Mouse (Mus musculus): Measurements from ENCODE around the gene Eif2s2. TPM values are rescaled to one million over a fixed set of nuclear protein-coding genes. Genes with fewer than 3 reads are reported as not detected.
"Not testable (repeated sequence)": the region's sequence is repeated elsewhere in the genome, so short reads cannot be mapped to it uniquely, and the experiment has no call there.

Eif2s2 gene
- polyA plus RNA-seq, 1 experiment from 2014 or later = 88.7 TPM

GRCm38 (mm10) chr2:154902111-154902510 is 9.4 kb upstream of the Eif2s2 start:
- no peaks in the 10 kb centered on the region for H3K9me3 ChIP-seq (replicated peaks; ENCODE audit: control insufficient read depth, low read length)
- H3K9ac ChIP-seq (ENCODE audit: low read length) = no peak overlapping the region
- no peaks in the 10 kb centered on the region for H3K36me3 ChIP-seq (ENCODE audit: control insufficient read depth, insufficient read depth, low read length)
- H3K4me1 ChIP-seq (ENCODE audit: control insufficient read depth, insufficient read depth, low read length) = no peaks in the 10 kb centered on the region
- no peaks in the 10 kb centered on the region for H3K27me3 ChIP-seq (ENCODE audit: control insufficient read depth, insufficient read depth, low read length)
- H3K4me3 ChIP-seq (replicated peaks; ENCODE audit: low read length) = no peak overlapping the region
- 82% methylated on average over 3 of the region's 3 CpGs for WGBS
- no peak overlapping the region for H3K27ac ChIP-seq (ENCODE audit: low read length)
- no peak overlapping the region for H3K4me2 ChIP-seq (ENCODE audit: low read depth, low read length)
- no peak for ATAC-seq (ENCODE audit: insufficient read depth, low FRiP score)

GRCm38 (mm10) chr2:154899412-154899811 is 6.7 kb upstream of the Eif2s2 start:
- ATAC-seq (ENCODE audit: insufficient read depth, low FRiP score); H3K36me3 ChIP-seq (ENCODE audit: control insufficient read depth, insufficient read depth, low read length); H3K4me1 ChIP-seq (ENCODE audit: control insufficient read depth, insufficient read depth, low read length); H3K4me3 ChIP-seq (replicated peaks; ENCODE audit: low read length); H3K4me2 ChIP-seq (ENCODE audit: low read depth, low read length); H3K27ac ChIP-seq (ENCODE audit: low read length); H3K9me3 ChIP-seq (replicated peaks; ENCODE audit: control insufficient read depth, low read length); H3K9ac ChIP-seq (ENCODE audit: low read length); H3K27me3 ChIP-seq (ENCODE audit: control insufficient read depth, insufficient read depth, low read length): not testable (repeated sequence)
- WGBS = 78% methylated on average over 4 of the region's 4 CpGs

- not testable (repeated sequence) for H3K4me3 ChIP-seq (replicated peaks; ENCODE audit: low read length); H3K27me3 ChIP-seq (ENCODE audit: control insufficient read depth, insufficient read depth, low read length); ATAC-seq (ENCODE audit: insufficient read depth, low FRiP score); H3K9ac ChIP-seq (ENCODE audit: low read length); H3K36me3 ChIP-seq (ENCODE audit: control insufficient read depth, insufficient read depth, low read length); H3K9me3 ChIP-seq (replicated peaks; ENCODE audit: control insufficient read depth, low read length); H3K4me1 ChIP-seq (ENCODE audit: control insufficient read depth, insufficient read depth, low read length); H3K27ac ChIP-seq (ENCODE audit: low read length); H3K4me2 ChIP-seq (ENCODE audit: low read depth, low read length)
- WGBS = 79% methylated on average over 8 of the region's 8 CpGs
Measured at GRCm38 (mm10) chr2:154899004-154899403, 6.3 kb upstream of the Eif2s2 start.

- WGBS = 66% methylated on average over 4 of the region's 4 CpGs
- H3K27ac ChIP-seq (ENCODE audit: low read length) = no peak overlapping the region
- ATAC-seq (ENCODE audit: insufficient read depth, low FRiP score) = no peak
- H3K4me2 ChIP-seq (ENCODE audit: low read depth, low read length) = peak overlapping the region; percentile 83
- no peak overlapping the region for H3K4me3 ChIP-seq (replicated peaks; ENCODE audit: low read length)
- H3K36me3 ChIP-seq (ENCODE audit: control insufficient read depth, insufficient read depth, low read length) = no peaks in the 10 kb centered on the region
- H3K27me3 ChIP-seq (ENCODE audit: control insufficient read depth, insufficient read depth, low read length) = no peaks in the 10 kb centered on the region
- H3K9ac ChIP-seq (ENCODE audit: low read length) = no peak overlapping the region
- peaks cover 8% of the 10 kb centered on the region; the same call in 1 of the 2 replicates for H3K4me1 ChIP-seq (ENCODE audit: control insufficient read depth, insufficient read depth, low read length)
- H3K9me3 ChIP-seq (replicated peaks; ENCODE audit: control insufficient read depth, low read length) = no peaks in the 10 kb centered on the region
Measured at GRCm38 (mm10) chr2:154893548-154893947, 813 bp upstream of the Eif2s2 start.

- peak overlapping the region; percentile 23; the same call in 1 of the 2 replicates for H3K27ac ChIP-seq (ENCODE audit: low read length)
- no peaks in the 10 kb centered on the region for H3K36me3 ChIP-seq (ENCODE audit: control insufficient read depth, insufficient read depth, low read length)
- peak overlapping the region; percentile 99 for H3K4me3 ChIP-seq (replicated peaks; ENCODE audit: low read length)
- H3K9me3 ChIP-seq (replicated peaks; ENCODE audit: control insufficient read depth, low read length) = no peaks in the 10 kb centered on the region
- no peaks in the 10 kb centered on the region for H3K27me3 ChIP-seq (ENCODE audit: control insufficient read depth, insufficient read depth, low read length)
- H3K9ac ChIP-seq (ENCODE audit: low read length) = peak overlapping the region; percentile 73
- WGBS = 6% methylated on average over 12 of the region's 12 CpGs
- peak; percentile 16; the same call in 1 of the 2 replicates for ATAC-seq (ENCODE audit: insufficient read depth, low FRiP score)
- H3K4me1 ChIP-seq (ENCODE audit: control insufficient read depth, insufficient read depth, low read length) = peaks cover 8% of the 10 kb centered on the region; the same call in 1 of the 2 replicates
- peak overlapping the region; percentile 83 for H3K4me2 ChIP-seq (ENCODE audit: low read depth, low read length)
Measured at GRCm38 (mm10) chr2:154893045-154893385, 280 bp upstream of the Eif2s2 start.

GRCm38 (mm10) chr2:154891585-154891984 is 1.1 kb downstream of the Eif2s2 start:
- H3K27ac ChIP-seq (ENCODE audit: low read length) = no peak overlapping the region
- H3K9me3 ChIP-seq (replicated peaks; ENCODE audit: control insufficient read depth, low read length) = no peaks in the 10 kb centered on the region
- H3K4me2 ChIP-seq (ENCODE audit: low read depth, low read length) = peak overlapping the region; percentile 88
- ATAC-seq (ENCODE audit: insufficient read depth, low FRiP score) = no peak
- 6% methylated on average over 2 of the region's 2 CpGs for WGBS
- peak overlapping the region; percentile 99 for H3K4me3 ChIP-seq (replicated peaks; ENCODE audit: low read length)
- H3K27me3 ChIP-seq (ENCODE audit: control insufficient read depth, insufficient read depth, low read length) = no peaks in the 10 kb centered on the region
- peaks cover 4% of the 10 kb centered on the region; the same call in 1 of the 2 replicates for H3K36me3 ChIP-seq (ENCODE audit: control insufficient read depth, insufficient read depth, low read length)
- H3K9ac ChIP-seq (ENCODE audit: low read length) = peak overlapping the region; percentile 99
- H3K4me1 ChIP-seq (ENCODE audit: control insufficient read depth, insufficient read depth, low read length) = peaks cover 8% of the 10 kb centered on the region; the same call in 1 of the 2 replicates

GRCm38 (mm10) chr2:154876621-154877020 is 16.1 kb downstream of the Eif2s2 start:
- Histone ChIP-seq H3K9me3 (replicated peaks; ENCODE audit: control insufficient read depth, low read length) (no peaks in the 10 kb centered on the region), H3K27me3 (ENCODE audit: control insufficient read depth, insufficient read depth, low read length) (no peaks in the 10 kb centered on the region), H3K9ac (ENCODE audit: low read length) (no peak overlapping the region), H3K4me3 (replicated peaks; ENCODE audit: low read length) (no peak overlapping the region), H3K4me2 (ENCODE audit: low read depth, low read length) (no peak overlapping the region), H3K36me3 (ENCODE audit: control insufficient read depth, insufficient read depth, low read length) (peaks cover 9% of the 10 kb centered on the region; the same call in 1 of the 2 replicates), H3K4me1 (ENCODE audit: control insufficient read depth, insufficient read depth, low read length) (no peaks in the 10 kb centered on the region), H3K27ac (ENCODE audit: low read length) (no peak overlapping the region)
- ATAC-seq (ENCODE audit: insufficient read depth, low FRiP score) = no peak
- WGBS = 78% methylated on average over 2 of the region's 2 CpGs

GRCm38 (mm10) chr2:154869954-154870641 is 22.6 kb downstream of the Eif2s2 start:
- no peaks in the 10 kb centered on the region for H3K9me3 ChIP-seq (replicated peaks; ENCODE audit: control insufficient read depth, low read length)
- H3K4me1 ChIP-seq (ENCODE audit: control insufficient read depth, insufficient read depth, low read length) = no peaks in the 10 kb centered on the region
- no peak overlapping the region for H3K9ac ChIP-seq (ENCODE audit: low read length)
- no peak overlapping the region for H3K27ac ChIP-seq (ENCODE audit: low read length)
- no peak overlapping the region for H3K4me3 ChIP-seq (replicated peaks; ENCODE audit: low read length)
- no peaks in the 10 kb centered on the region for H3K27me3 ChIP-seq (ENCODE audit: control insufficient read depth, insufficient read depth, low read length)
- no peak overlapping the region for H3K4me2 ChIP-seq (ENCODE audit: low read depth, low read length)
- no peak for ATAC-seq (ENCODE audit: insufficient read depth, low FRiP score)
- peaks cover 21% of the 10 kb centered on the region; the same call in 1 of the 2 replicates for H3K36me3 ChIP-seq (ENCODE audit: control insufficient read depth, insufficient read depth, low read length)

GRCm38 (mm10) chr2:154868106-154868505 is 24.6 kb downstream of the Eif2s2 start:
- Histone ChIP-seq H3K4me1 (ENCODE audit: control insufficient read depth, insufficient read depth, low read length) (no peaks in the 10 kb centered on the region), H3K36me3 (ENCODE audit: control insufficient read depth, insufficient read depth, low read length) (peaks cover 21% of the 10 kb centered on the region; the same call in 1 of the 2 replicates), H3K4me2 (ENCODE audit: low read depth, low read length) (no peak overlapping the region), H3K27ac (ENCODE audit: low read length) (no peak overlapping the region), H3K27me3 (ENCODE audit: control insufficient read depth, insufficient read depth, low read length) (no peaks in the 10 kb centered on the region), H3K4me3 (replicated peaks; ENCODE audit: low read length) (no peak overlapping the region), H3K9me3 (replicated peaks; ENCODE audit: control insufficient read depth, low read length) (no peaks in the 10 kb centered on the region), H3K9ac (ENCODE audit: low read length) (no peak overlapping the region)
- whole genome bisulfite sequencing = 79% methylated on average over 1 of the region's 1 CpGs
- ATAC-seq (ENCODE audit: insufficient read depth, low FRiP score) = no peak

Measured in stomach, embryonic 16.5 days (tissue).